Mouse (Mus musculus) heart, postnatal 10 days (tissue): ENCODE data around the gene Btbd19. TPM values are rescaled to one million over a fixed set of nuclear protein-coding genes. Genes with fewer than 3 reads are reported as not detected.

Experiments
- DNase-seq, 2 experiments: peaks; one replicate each; pipeline ENCODE4 v3.0.0; 2021
- intact Hi-C: fragments of 180-260 bp; cut with DNase I; formaldehyde crosslinking; loops from one replicate; pipeline ENCODE4 v1.15.1; 2025
- microRNA-seq, 2 experiments: library from miRNA; unstranded; fragments of <30 nt; microRNA quantifications; one replicate each; pipeline ENCODE4 v1.2.0; 2022
- total RNA-seq, 2 experiments: library from RNA; stranded (reverse); gene quantifications; 2 replicates each; pipeline ENCODE4 v1.2.3; 2021

Btbd19 gene
- total RNA-seq, 2 experiments from 2014 or later = 5.1 to 6.4 TPM

DNA sequence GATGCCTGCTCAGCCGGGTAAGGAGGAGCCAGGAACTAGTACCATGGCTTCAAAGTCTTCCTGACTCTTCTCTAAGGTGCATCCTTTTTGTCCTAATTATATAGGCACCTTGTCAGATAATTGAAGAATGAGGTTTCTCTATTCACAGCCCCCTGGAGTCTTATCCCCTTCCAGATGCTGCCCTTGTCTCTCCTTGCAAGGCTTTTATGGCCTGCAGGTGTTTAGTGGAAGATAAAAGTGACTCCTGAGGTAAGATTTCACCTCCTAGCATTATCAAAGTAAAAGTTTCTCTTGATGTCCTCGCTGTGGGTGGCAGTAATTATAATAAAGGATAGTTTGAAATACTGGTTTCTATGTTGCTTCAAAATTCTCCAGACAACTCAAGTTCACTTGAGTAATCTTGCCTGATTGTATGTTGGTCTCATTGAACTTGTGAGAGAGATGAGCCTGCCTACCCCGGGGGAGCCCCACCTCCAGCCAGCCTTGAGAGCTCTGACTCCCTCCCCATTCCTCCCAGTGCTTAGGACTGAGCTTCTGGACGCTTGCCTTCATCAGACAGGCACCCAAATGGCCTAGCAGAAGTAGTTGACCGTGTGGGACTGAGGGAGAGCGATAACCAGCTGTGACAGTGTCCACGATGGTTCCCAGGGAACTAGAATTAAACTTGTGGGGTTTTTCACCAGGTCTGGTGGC is 37.4 kb downstream of the Btbd19 start:
- DNase-seq = no peak
- intact Hi-C loops = no loop called here

GRCm38 (mm10) chr4:117071183-117071582 is 54.3 kb downstream of the Btbd19 start:
- no peak for DNase-seq
- intact Hi-C loops = no loop called here

DNA sequence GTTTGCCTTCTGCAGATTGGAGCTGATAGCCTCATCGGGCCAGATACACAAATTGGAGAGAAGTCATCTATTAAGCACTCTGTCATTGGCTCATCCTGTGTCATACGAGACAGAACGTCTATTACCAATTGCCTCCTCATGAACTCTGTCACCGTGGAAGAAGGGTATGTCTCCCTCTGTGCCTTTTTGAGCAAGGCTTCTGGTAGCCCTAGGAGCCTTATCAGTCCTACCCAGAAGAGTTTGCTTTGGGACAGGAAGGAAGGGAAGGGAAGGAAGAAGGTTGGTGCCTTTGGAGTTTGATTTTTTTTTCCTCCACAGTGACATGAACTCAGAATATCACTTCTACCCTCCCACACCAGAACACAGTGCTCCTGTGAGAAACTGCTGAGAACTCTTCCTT is 54.9 kb downstream of the Btbd19 start:
- no peak for DNase-seq
- intact Hi-C loops = no loop called here

- intact Hi-C loops = no loop called here
- DNase-seq = no peak
These were observed 55.9 kb downstream of the Btbd19 start for GRCm38 (mm10) chr4:117069647-117070046.

Small RNA genes lying within 50 kb of the gene (microRNA-seq; reads per million reads assigned to microRNA genes)
- 0 reads per million in 2 experiments for gene Gm22398

Other genes starting within 250 kb of the Btbd19 start
- 1 to 10 TPM; 1.5 to 1.6 TPM for gene Zswim5, start 248.3 kb downstream of the Btbd19 start, total RNA-seq
- 10 to 100 TPM; 92.0 to 98.7 TPM for gene Urod, start 131.3 kb downstream of the Btbd19 start, total RNA-seq
- 10 to 100 TPM; 13.9 to 14.9 TPM for gene Hectd3, start 130.4 kb downstream of the Btbd19 start, total RNA-seq
- gene Eif2b3, start 106.3 kb downstream of the Btbd19 start, total RNA-seq = 10 to 100 TPM; 19.2 to 20.3 TPM
- 1 to 10 TPM; 3.6 to 4.3 TPM for gene Ptch2, start 29.6 kb downstream of the Btbd19 start, total RNA-seq
- under 1 TPM in 1 of 2 experiments, not detected in 1; 0.31 TPM for gene Tctex1d4, start 1.1 kb upstream of the Btbd19 start, total RNA-seq
- gene Plk3, start 8.2 kb upstream of the Btbd19 start, total RNA-seq = 1 to 10 TPM; 3.7 to 4.3 TPM
- gene Rps8, start 30.5 kb upstream of the Btbd19 start, total RNA-seq = 100 to 1,000 TPM; 803 to 807 TPM
- gene Kif2c, start 56.9 kb upstream of the Btbd19 start, total RNA-seq = 1 to 10 TPM; 5.2 to 8.0 TPM
- gene Tmem53, start 126.2 kb upstream of the Btbd19 start, total RNA-seq = 10 to 100 TPM; 28.5 to 40.0 TPM
- gene Armh1, start 126.4 kb upstream of the Btbd19 start, total RNA-seq = under 1 TPM; 0.35 to 0.38 TPM